Mouse (Mus musculus): ENCODE measurements around the gene Pitpna.
"Not testable (repeated sequence)": the region's sequence is repeated elsewhere in the genome, so short reads cannot be mapped to it uniquely, and the experiment has no call there.

Gene Pitpna

GRCm38 (mm10) chr11:75588285-75588941, 516 bp downstream of the Pitpna start:
- DNase-seq, result peak; percentile 76

- no peak for DNase-seq
Measured at GRCm38 (mm10) chr11:75592612-75593011, 4.7 kb downstream of the Pitpna start.

DNA sequence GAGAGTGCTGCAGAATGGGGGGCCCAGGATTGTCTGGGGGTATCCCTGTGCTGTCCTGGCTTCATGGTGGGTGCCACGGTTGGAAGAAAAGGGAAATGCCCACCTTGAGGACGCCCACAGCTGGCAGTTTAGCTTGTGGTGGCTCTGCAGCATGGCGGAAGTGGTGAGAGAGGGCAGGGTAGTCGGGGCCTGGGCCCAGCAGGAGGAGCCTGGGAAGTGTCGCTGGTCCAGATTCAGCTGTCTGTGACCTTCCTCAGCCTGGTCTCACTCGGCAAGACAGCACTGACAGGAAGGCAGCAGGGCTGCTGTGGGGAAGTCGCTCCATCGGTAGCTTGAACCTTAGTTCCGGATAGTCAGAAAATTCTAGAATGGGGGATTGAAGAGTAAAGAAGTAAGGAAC, 6.5 kb downstream of the Pitpna start:
- DNase-seq, result no peak

DNA sequence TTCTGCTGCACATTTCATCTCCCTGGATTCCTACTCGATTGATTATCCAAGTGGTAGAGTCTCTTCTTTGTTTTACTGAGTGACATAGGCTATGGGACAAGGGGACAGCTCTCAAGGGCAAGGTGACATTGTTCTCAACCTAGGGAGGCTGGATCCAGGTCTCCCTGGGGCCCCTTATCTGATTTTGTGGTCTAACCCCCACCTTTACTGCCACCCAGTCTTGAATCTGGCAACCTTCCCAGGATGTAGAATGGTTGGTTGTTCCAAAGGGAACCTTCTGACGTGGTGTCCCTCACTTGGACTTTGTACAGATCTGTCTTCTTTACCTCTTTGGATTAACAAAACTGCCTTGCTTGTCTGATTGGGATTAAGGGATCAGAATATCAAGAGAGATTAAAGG, 7.5 kb downstream of the Pitpna start:
- no peak for DNase-seq

- no peak for DNase-seq
Measured at GRCm38 (mm10) chr11:75595816-75596215, 7.9 kb downstream of the Pitpna start.

DNA sequence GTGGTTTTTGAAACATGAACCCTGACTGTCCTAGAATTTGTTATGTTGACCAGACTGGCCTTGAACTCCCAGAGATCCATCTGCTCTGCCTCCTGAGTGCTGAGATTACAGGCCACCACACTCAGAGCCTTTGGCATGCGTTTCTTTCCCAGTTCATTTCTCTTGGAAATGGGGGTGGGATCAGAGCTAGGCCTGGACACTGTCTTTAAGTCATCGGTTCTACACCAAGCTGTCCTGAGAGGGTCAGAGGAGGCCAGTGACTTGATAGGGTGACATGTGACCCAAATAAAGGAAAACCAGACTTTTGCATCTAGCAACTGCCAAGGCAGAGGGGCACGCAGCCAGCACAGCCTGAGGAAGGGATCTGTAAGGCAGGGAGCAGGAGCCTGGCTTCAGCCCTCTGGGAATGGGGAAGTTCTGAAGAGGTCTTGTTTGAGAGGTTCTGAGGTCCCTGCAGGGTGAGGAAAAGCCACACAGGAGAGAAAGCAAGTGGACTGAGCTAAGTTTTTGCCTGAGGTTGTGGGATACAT, 8.9 kb downstream of the Pitpna start:
- peak; percentile 53 for DNase-seq

DNA sequence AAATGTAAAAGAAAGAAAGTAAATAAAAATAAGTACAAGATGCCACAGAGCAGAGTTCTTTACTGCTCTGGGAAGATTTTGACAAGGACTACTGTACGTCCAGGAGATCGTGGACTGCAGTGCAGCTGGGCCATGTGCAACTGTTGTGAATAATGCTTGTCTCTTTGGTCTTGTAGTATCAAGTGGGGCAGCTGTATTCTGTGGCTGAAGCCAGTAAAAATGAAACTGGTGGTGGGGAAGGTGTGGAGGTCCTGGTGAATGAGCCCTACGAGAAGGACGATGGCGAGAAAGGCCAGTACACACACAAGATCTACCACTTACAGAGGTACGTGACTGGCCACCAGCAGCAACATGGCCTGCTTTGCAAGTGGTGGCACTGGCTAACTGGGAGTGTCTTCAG, 10.1 kb downstream of the Pitpna start:
- DNase-seq, result no peak

DNA sequence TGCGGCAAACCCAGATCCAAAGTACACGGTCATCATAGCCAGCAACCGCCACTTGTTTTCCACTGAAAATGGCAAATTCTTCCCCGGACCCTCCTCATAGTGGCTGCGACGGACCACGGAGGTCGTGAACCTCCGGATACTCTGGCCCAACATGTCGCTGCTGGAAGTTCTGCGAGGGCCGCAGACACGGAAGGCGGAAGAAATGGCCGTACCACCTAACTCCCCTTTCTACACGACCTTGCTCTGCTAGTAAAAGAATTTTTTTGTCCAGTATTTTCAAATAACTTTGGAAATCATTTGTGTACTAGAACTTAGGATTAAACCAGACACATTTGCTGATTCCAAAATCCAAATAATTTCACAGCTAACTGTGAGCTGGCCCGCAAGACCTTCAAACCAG, 11.9 kb downstream of the Pitpna start:
- not testable (repeated sequence) for DNase-seq

GRCm38 (mm10) chr11:75604826-75605225, 16.9 kb downstream of the Pitpna start:
- DNase-seq, result no peak

DNA sequence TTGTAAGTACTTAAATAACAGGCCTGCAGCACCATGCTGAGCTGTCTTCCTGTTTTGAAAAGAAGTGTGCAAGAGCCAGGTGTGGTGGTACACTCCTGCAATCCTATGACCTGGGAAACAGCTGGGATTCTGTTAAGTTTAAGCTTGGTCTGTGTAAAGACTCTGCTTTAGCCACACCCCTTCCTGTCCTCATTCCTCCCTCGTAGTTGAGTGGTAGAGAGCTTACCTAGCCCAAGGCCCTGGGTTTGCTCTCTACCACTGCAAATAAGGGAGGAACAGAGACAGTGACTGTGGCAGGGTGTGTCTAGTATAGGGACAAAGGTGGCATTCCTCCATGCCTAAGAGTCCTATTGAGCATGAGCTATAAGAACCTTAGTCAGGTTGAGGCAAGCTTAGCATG, 17.4 kb downstream of the Pitpna start:
- no peak for DNase-seq

DNA sequence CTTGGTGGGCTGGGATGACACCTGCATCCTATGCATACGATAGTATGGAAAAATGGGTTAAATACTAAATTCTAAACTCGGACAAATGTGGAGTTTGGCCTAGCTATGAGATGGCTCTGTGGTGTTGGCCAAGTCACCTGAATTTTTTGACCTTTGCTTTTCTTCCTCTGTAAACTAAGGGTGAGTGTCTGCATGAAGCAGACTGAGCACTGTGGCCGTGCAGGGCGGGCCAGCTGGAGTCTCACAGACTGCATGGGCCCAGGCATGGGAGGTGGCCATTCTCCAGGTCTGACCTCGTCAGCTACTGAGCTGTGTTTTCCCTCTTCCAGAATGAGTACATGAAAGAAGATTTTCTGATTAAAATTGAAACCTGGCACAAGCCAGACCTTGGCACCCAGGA, 20.9 kb downstream of the Pitpna start:
- no peak for DNase-seq

GRCm38 (mm10) chr11:75610021-75610420, 22.1 kb downstream of the Pitpna start:
- no peak for DNase-seq

- no peak for DNase-seq
Measured at GRCm38 (mm10) chr11:75614769-75615168, 26.9 kb downstream of the Pitpna start.

- no peak for DNase-seq
Measured at GRCm38 (mm10) chr11:75615556-75615955, 27.7 kb downstream of the Pitpna start.

- DNase-seq, result peak; percentile 41
Measured at GRCm38 (mm10) chr11:75619133-75619532, 31.2 kb downstream of the Pitpna start.

- DNase-seq, result no peak
Measured at GRCm38 (mm10) chr11:75620136-75620780, 32.4 kb downstream of the Pitpna start.

- no peak for DNase-seq
Measured at GRCm38 (mm10) chr11:75621426-75621825, 33.5 kb downstream of the Pitpna start.

- DNase-seq, result no peak
Measured at GRCm38 (mm10) chr11:75622588-75623329, 34.9 kb downstream of the Pitpna start.

DNA sequence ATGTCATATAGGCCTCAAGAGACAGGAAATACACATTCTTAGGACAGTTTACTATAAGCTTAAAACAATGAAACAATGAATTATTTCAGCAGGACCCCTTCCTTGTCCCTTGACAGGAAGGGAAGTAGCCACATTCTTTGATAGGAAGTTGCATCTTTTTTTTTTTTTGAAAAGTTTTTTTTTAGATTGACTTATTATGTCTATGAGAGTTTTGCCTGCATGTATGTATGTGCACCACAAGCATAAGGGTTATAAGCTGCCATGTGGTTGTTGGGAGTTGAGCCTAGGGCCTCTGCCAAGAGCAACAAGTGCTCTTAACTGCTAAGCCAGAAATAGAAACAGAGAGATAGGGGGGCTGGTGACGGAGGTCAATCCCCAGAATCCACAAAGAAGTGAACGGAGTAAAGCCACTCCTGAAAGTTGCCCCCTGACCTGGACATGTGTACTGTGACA, 36.2 kb downstream of the Pitpna start:
- no peak for DNase-seq

DNA sequence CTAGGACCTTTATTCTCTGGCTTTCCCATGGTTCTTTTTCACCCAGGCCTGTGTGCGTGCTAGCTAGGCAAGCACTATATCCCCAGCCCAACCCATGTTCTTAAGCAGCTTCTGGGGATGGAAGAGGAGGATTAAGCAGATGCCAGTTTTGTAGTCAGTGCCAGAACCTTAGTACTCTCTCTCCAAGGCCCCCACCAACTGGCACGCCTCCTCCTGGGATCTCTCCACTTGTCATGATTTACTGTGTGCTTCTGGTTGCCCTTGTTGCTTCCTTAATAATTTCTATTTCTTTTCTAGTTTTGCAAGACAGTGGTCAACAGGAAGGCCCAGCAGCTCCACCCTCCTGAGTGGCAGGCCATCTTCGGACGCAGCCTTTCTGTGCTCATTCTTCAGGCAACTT, 37.9 kb downstream of the Pitpna start:
- no peak for DNase-seq

- DNase-seq, result no peak
Measured at GRCm38 (mm10) chr11:75630098-75630497, 42.2 kb downstream of the Pitpna start.

DNA sequence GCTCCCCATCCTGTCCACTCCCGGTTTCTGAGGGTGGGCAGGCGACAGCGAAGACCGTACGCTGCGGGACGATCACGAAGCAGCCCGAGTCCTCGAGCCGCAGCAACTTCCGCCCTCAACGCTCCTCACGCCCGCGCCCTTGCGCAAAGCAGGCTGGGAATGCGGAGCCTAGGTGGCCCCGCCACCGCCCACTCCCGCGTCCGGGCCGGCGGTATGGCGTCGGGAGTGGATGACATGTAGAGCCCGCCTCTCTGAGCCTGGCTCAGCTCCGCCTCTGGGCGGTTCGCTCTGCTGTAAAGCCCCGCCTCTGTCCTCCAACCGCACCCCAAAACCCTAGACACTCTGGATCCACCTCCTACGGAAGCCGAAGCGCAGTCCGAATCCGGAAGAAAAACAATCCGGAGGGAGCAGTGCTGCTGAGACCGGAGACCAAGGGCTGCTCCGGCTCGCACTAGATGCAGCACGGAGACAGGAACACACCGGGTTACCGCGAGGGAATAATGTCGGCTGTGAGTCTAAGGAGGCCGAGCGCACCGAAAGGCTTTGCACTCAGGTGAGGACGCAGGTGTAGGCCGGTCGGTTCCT, 42.8 kb downstream of the Pitpna start, which contains the start of gene Inpp5k:
Gene Inpp5k, plus strand, starts transcription at position 344 of the 585 bp plus-strand sequence.
- DNase-seq, result peak; percentile 95

DNA sequence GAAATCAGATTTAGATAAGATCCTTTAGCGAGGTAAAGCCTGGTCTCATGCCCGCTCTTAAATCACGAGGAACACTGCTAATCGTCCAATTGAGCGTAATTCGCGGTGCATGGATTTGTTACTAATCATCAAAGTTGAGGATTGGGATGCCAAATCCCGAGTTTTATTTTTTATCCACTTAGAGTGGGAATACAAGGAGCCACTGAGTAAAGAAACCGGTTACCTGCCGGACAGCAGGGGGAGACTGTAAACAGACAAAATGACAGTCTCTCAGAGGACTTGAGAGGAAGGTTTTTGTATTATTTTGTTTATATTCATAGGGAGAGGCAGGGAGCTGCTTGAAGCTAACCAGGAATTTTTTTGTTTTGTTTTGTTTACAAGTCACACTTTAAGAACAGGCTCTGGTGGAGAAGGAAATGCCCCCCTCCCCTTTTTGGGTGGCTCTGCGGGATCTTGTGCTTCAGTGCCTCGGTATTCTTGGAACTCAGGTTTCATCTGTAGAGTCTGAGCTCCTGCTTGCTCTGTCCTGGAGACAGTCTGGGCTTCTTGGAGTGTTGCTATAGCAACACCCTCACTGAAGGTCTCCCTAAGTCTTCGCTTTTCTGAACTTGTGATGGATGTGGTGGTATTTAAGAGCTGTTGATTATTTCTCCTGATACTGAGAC, 43.8 kb downstream of the Pitpna start:
- peak; percentile 57 for DNase-seq
